Mouse (Mus musculus): ENCODE measurements at regions not wholly inside any gene's neighbourhood (a gene's known extent, or its start where the extent isn't known, plus 50 kb on each side); places are given as distances from the start of the nearest gene placed in this dataset.

- H3K4me1 ChIP-seq (replicated peaks; ENCODE audit: control insufficient read depth, insufficient read depth), result no peaks in the 10 kb centered on the region
- no peak overlapping the region for H3K27ac ChIP-seq (replicated peaks)
- no peak for DNase-seq (ENCODE audit: low spot score)
- no peaks in the 10 kb centered on the region for H3K9me3 ChIP-seq (ENCODE audit: control insufficient read depth, low read length)
- ATAC-seq (ENCODE audit: low FRiP score, low TSS enrichment), result no peak
- WGBS, result 90% methylated on average over 6 of the region's 6 CpGs
- no peaks in the 10 kb centered on the region for H3K27me3 ChIP-seq (ENCODE audit: control insufficient read depth, insufficient read depth, low read length)
- H3K9ac ChIP-seq (ENCODE audit: low read length), result no peak overlapping the region
- H3K4me3 ChIP-seq (ENCODE audit: low read depth, low read length), result no peak overlapping the region
- no peak overlapping the region for H3K4me2 ChIP-seq (replicated peaks; ENCODE audit: low read depth)
- TF ChIP-seq CTCF (IDR thresholded peaks at IDR 0.05; ENCODE audit: low read depth) (no peak), EP300 (optimal IDR thresholded peaks at IDR 0.05) (no peak)
- no peaks in the 10 kb centered on the region for H3K36me3 ChIP-seq (ENCODE audit: control insufficient read depth, insufficient read depth, low read length)
These were observed 84.4 kb upstream of the Psmd7 start for GRCm38 (mm10) chr8:107672691-107673090.

- Histone ChIP-seq H3K9ac (ENCODE audit: low read length) (no peak overlapping the region), H3K4me2 (replicated peaks; ENCODE audit: low read depth) (no peak overlapping the region), H3K9me3 (ENCODE audit: control insufficient read depth, low read length) (no peaks in the 10 kb centered on the region), H3K27me3 (ENCODE audit: control insufficient read depth, insufficient read depth, low read length) (no peaks in the 10 kb centered on the region), H3K27ac (replicated peaks) (no peak overlapping the region), H3K4me1 (replicated peaks; ENCODE audit: control insufficient read depth, insufficient read depth) (no peaks in the 10 kb centered on the region), H3K4me3 (ENCODE audit: low read depth, low read length) (no peak overlapping the region), H3K36me3 (ENCODE audit: control insufficient read depth, insufficient read depth, low read length) (no peaks in the 10 kb centered on the region)
- ATAC-seq (ENCODE audit: low FRiP score, low TSS enrichment), result no peak
- WGBS, result 90% methylated on average over 11 of the region's 11 CpGs
- DNase-seq (ENCODE audit: low spot score), result no peak
- TF ChIP-seq CTCF (IDR thresholded peaks at IDR 0.05; ENCODE audit: low read depth), result no peak
- no peak for TF ChIP-seq EP300 (optimal IDR thresholded peaks at IDR 0.05)
These were observed 93.8 kb upstream of the Psmd7 start for GRCm38 (mm10) chr8:107682066-107682465.

- DNase-seq (ENCODE audit: low spot score), result peak; percentile 31
- TF ChIP-seq CTCF (IDR thresholded peaks at IDR 0.05; ENCODE audit: low read depth) (peak; percentile 66), EP300 (optimal IDR thresholded peaks at IDR 0.05) (no peak)
- Histone ChIP-seq H3K9ac (ENCODE audit: low read length) (no peak overlapping the region), H3K9me3 (ENCODE audit: control insufficient read depth, low read length) (no peaks in the 10 kb centered on the region), H3K27me3 (ENCODE audit: control insufficient read depth, insufficient read depth, low read length) (no peaks in the 10 kb centered on the region), H3K4me1 (replicated peaks; ENCODE audit: control insufficient read depth, insufficient read depth) (no peaks in the 10 kb centered on the region), H3K4me2 (replicated peaks; ENCODE audit: low read depth) (no peak overlapping the region), H3K27ac (replicated peaks) (no peak overlapping the region), H3K36me3 (ENCODE audit: control insufficient read depth, insufficient read depth, low read length) (no peaks in the 10 kb centered on the region), H3K4me3 (ENCODE audit: low read depth, low read length) (no peak overlapping the region)
- ATAC-seq (ENCODE audit: low FRiP score, low TSS enrichment), result no peak
- whole genome bisulfite sequencing, result 51% methylated on average over 29 of the region's 29 CpGs
These were observed 96.7 kb upstream of the Psmd7 start for GRCm38 (mm10) chr8:107684721-107685691.

- no peaks in the 10 kb centered on the region for H3K36me3 ChIP-seq (ENCODE audit: control insufficient read depth, insufficient read depth, low read length)
- no peak overlapping the region for H3K4me2 ChIP-seq (replicated peaks; ENCODE audit: low read depth)
- no peak overlapping the region for H3K27ac ChIP-seq (replicated peaks)
- no peak for DNase-seq (ENCODE audit: low spot score)
- TF ChIP-seq CTCF (IDR thresholded peaks at IDR 0.05; ENCODE audit: low read depth) (no peak), EP300 (optimal IDR thresholded peaks at IDR 0.05) (no peak)
- no peaks in the 10 kb centered on the region for H3K4me1 ChIP-seq (replicated peaks; ENCODE audit: control insufficient read depth, insufficient read depth)
- no peak for ATAC-seq (ENCODE audit: low FRiP score, low TSS enrichment)
- no peaks in the 10 kb centered on the region for H3K9me3 ChIP-seq (ENCODE audit: control insufficient read depth, low read length)
- WGBS, result 78% methylated on average over 5 of the region's 5 CpGs
- H3K27me3 ChIP-seq (ENCODE audit: control insufficient read depth, insufficient read depth, low read length), result no peaks in the 10 kb centered on the region
- no peak overlapping the region for H3K9ac ChIP-seq (ENCODE audit: low read length)
- no peak overlapping the region for H3K4me3 ChIP-seq (ENCODE audit: low read depth, low read length)
These were observed 98.7 kb upstream of the Psmd7 start for GRCm38 (mm10) chr8:107686936-107687335.

GRCm38 (mm10) chr8:107687529-107687928 lies 99.3 kb upstream of the Psmd7 start:
- Histone ChIP-seq H3K27ac (replicated peaks) (no peak overlapping the region), H3K27me3 (ENCODE audit: control insufficient read depth, insufficient read depth, low read length) (no peaks in the 10 kb centered on the region), H3K9me3 (ENCODE audit: control insufficient read depth, low read length) (no peaks in the 10 kb centered on the region), H3K4me1 (replicated peaks; ENCODE audit: control insufficient read depth, insufficient read depth) (no peaks in the 10 kb centered on the region), H3K9ac (ENCODE audit: low read length) (no peak overlapping the region), H3K4me3 (ENCODE audit: low read depth, low read length) (no peak overlapping the region), H3K4me2 (replicated peaks; ENCODE audit: low read depth) (no peak overlapping the region), H3K36me3 (ENCODE audit: control insufficient read depth, insufficient read depth, low read length) (no peaks in the 10 kb centered on the region)
- TF ChIP-seq CTCF (IDR thresholded peaks at IDR 0.05; ENCODE audit: low read depth) (no peak), EP300 (optimal IDR thresholded peaks at IDR 0.05) (no peak)
- WGBS, result 90% methylated on average over 9 of the region's 9 CpGs
- DNase-seq (ENCODE audit: low spot score), result no peak
- no peak for ATAC-seq (ENCODE audit: low FRiP score, low TSS enrichment)

GRCm38 (mm10) chr8:107689020-107689419 lies 100.8 kb upstream of the Psmd7 start:
- ATAC-seq (ENCODE audit: low FRiP score, low TSS enrichment), result no peak
- H3K9ac ChIP-seq (ENCODE audit: low read length), result no peak overlapping the region
- no peaks in the 10 kb centered on the region for H3K36me3 ChIP-seq (ENCODE audit: control insufficient read depth, insufficient read depth, low read length)
- no peaks in the 10 kb centered on the region for H3K9me3 ChIP-seq (ENCODE audit: control insufficient read depth, low read length)
- DNase-seq (ENCODE audit: low spot score), result no peak
- H3K27ac ChIP-seq (replicated peaks), result 0 out of 2 replicates have a peak overlapping the region, but pooled peaks have one; percentile 36
- H3K27me3 ChIP-seq (ENCODE audit: control insufficient read depth, insufficient read depth, low read length), result no peaks in the 10 kb centered on the region
- no peak for TF ChIP-seq EP300 (optimal IDR thresholded peaks at IDR 0.05)
- TF ChIP-seq CTCF (IDR thresholded peaks at IDR 0.05; ENCODE audit: low read depth), result no peak
- H3K4me2 ChIP-seq (replicated peaks; ENCODE audit: low read depth), result no peak overlapping the region
- 48% methylated on average over 10 of the region's 10 CpGs for WGBS
- no peak overlapping the region for H3K4me3 ChIP-seq (ENCODE audit: low read depth, low read length)
- H3K4me1 ChIP-seq (replicated peaks; ENCODE audit: control insufficient read depth, insufficient read depth), result no peaks in the 10 kb centered on the region
